Mouse (Mus musculus) monocyte, adult 5-6 weeks (primary cell): ENCODE results near the gene Arhgef19. TPM values are rescaled to one million over a fixed set of nuclear protein-coding genes. Genes with fewer than 3 reads are reported as not detected.
A peak's percentile ranks its signal among the peaks of the same experiment; 100 is the strongest.

Experiments used
- ATAC-seq: fragments of 153-309, 156-312 bp; replicated peaks from 2 replicates; pipeline ENCODE4 v1.8.0; 2017; ENCODE audit warnings: mild to moderate bottlenecking; ENCODE audit not compliant: low TSS enrichment, insufficient number of reproducible peaks, severe bottlenecking, poor library complexity, low FRiP score
- total RNA-seq: library from RNA; stranded (forward); fragments of 200-1000, 200-491, 200-594 nt; gene quantifications from 3 replicates; pipeline ENCODE4 v1.2.3, GENCODE M21; 2017

Gene Arhgef19
- total RNA-seq, 1 experiment from 2014 or later, result not detected

GRCm38 (mm10) chr4:141279783-141280182 lies 40.5 kb downstream of the Arhgef19 start:
- ATAC-seq, result no peak

GRCm38 (mm10) chr4:141280471-141280870 lies 41.2 kb downstream of the Arhgef19 start:
- no peak for ATAC-seq

- ATAC-seq, result 0 out of 2 replicates have a peak, but pooled peaks have one; percentile 2
Measured at GRCm38 (mm10) chr4:141281153-141281552, 41.9 kb downstream of the Arhgef19 start.

- peak; percentile 72 for ATAC-seq
Measured at GRCm38 (mm10) chr4:141281578-141281977, 42.3 kb downstream of the Arhgef19 start.

GRCm38 (mm10) chr4:141282087-141282486 lies 42.8 kb downstream of the Arhgef19 start:
- ATAC-seq, result no peak

- ATAC-seq, result no peak
Measured at GRCm38 (mm10) chr4:141282623-141283022, 43.3 kb downstream of the Arhgef19 start.

- no peak for ATAC-seq
Measured at GRCm38 (mm10) chr4:141283176-141283878, 44.0 kb downstream of the Arhgef19 start.

GRCm38 (mm10) chr4:141283879-141284411 lies 44.6 kb downstream of the Arhgef19 start:
- ATAC-seq, result no peak

GRCm38 (mm10) chr4:141284486-141284885 lies 45.2 kb downstream of the Arhgef19 start:
- no peak for ATAC-seq

GRCm38 (mm10) chr4:141285128-141285527 lies 45.8 kb downstream of the Arhgef19 start:
- ATAC-seq, result no peak

GRCm38 (mm10) chr4:141286860-141287517 lies 47.7 kb downstream of the Arhgef19 start:
- no peak for ATAC-seq

GRCm38 (mm10) chr4:141287518-141288004 lies 48.3 kb downstream of the Arhgef19 start:
- peak; percentile 9; the same call in 1 of the 2 replicates for ATAC-seq

- ATAC-seq, result no peak
Measured at GRCm38 (mm10) chr4:141288152-141288551, 48.9 kb downstream of the Arhgef19 start.

GRCm38 (mm10) chr4:141291571-141292375 lies 52.5 kb downstream of the Arhgef19 start:
- ATAC-seq, result no peak

- no peak for ATAC-seq
Measured at GRCm38 (mm10) chr4:141295774-141296186, 56.5 kb downstream of the Arhgef19 start.

GRCm38 (mm10) chr4:141297934-141298333 lies 58.6 kb downstream of the Arhgef19 start:
- ATAC-seq, result no peak

- ATAC-seq, result no peak
Measured at GRCm38 (mm10) chr4:141299356-141299755, 60.1 kb downstream of the Arhgef19 start.

- ATAC-seq, result no peak
Measured at GRCm38 (mm10) chr4:141300196-141300595, 60.9 kb downstream of the Arhgef19 start.

- ATAC-seq, result no peak
Measured at GRCm38 (mm10) chr4:141301116-141301553, 61.8 kb downstream of the Arhgef19 start, which contains the start of gene Epha2. Gene Epha2, plus strand, starts transcription at chr4:141301240.
